Mouse (Mus musculus): ENCODE data around the gene Clta.
A peak's percentile ranks its signal among the peaks of the same experiment; 100 is the strongest.

GRCm38 (mm10) chr4:43971541-43972136 is 32.6 kb upstream of the Clta start:
- TF ChIP-seq CTCF (conservative IDR thresholded peaks at IDR 0.05 in 1 of 2, IDR thresholded peaks at IDR 0.05 in 1 of 2; ENCODE audit: low read depth in 2 of 2, low read length in 2 of 2) (no peak), ZC3H11A (IDR thresholded peaks at IDR 0.05; ENCODE audit: low read depth, low read length) (no peak), MYC (IDR thresholded peaks at IDR 0.05; ENCODE audit: low read depth, low read length) (peak; percentile 30; the same call in 1 of the 2 replicates), POLR2A (IDR thresholded peaks at IDR 0.05; ENCODE audit: low read depth, low read length) (no peak; the same call in 1 of the 2 replicates), MXI1 (IDR thresholded peaks at IDR 0.05; ENCODE audit: low read depth, low read length) (no peak; the same call in 1 of the 2 replicates), UBTF (IDR thresholded peaks at IDR 0.05; ENCODE audit: low read depth, low read length) (0 out of 2 replicates have a peak, but pooled peaks have one; percentile 15), EP300 (IDR thresholded peaks at IDR 0.05; ENCODE audit: low read length) (no peak)

Data from CH12.LX (cell line).